Mouse (Mus musculus) cerebellum, adult 2 months (tissue): ENCODE measurements around the gene Cabp1. TPM values are rescaled to one million over a fixed set of nuclear protein-coding genes. Genes with fewer than 3 reads are reported as not detected.
A peak's percentile ranks its signal among the peaks of the same experiment; 100 is the strongest.

ENCODE experiments used
- DNase-seq, 2 experiments: peaks; one replicate each; pipeline ENCODE4 v3.0.0; 2021
- H3K27ac ChIP-seq: fragments of 200-500 bp; 2 replicates; pipeline ENCODE4 v1.5.1; 2012; ENCODE audit warnings: low read length, control low read depth, inconsistent platforms; ENCODE audit not compliant: insufficient read depth
- H3K27me3 ChIP-seq: fragments of 200-500 bp; 2 replicates; pipeline ENCODE4 v1.6.1; 2012; ENCODE audit warnings: inconsistent platforms, mild to moderate bottlenecking, low read length, moderate library complexity; ENCODE audit not compliant: control insufficient read depth, insufficient read depth
- H3K4me1 ChIP-seq: fragments of 200-500 bp; 2 replicates; pipeline ENCODE4 v1.6.1; 2011; ENCODE audit warnings: low read length; ENCODE audit not compliant: control insufficient read depth, insufficient read depth
- H3K4me3 ChIP-seq: fragments of 200-500 bp; replicated peaks from 2 replicates; pipeline ENCODE3; 2011; ENCODE audit warnings: mild to moderate bottlenecking, low read depth, low read length, control low read depth; ENCODE audit not compliant: insufficient read depth
- CTCF ChIP-seq: fragments of 200-500 bp; IDR thresholded peaks from 2 replicates; pipeline ENCODE4 v1.5.1; 2011; ENCODE audit warnings: low read depth, mild to moderate bottlenecking, control low read depth, low read length, moderate library complexity, borderline replicate concordance; ENCODE audit not compliant: insufficient read depth
- POLR2A ChIP-seq: fragments of 200-500 bp; IDR thresholded peaks from 2 replicates; pipeline ENCODE4 v1.6.1; 2011; ENCODE audit warnings: low read length, control low read depth, borderline replicate concordance; ENCODE audit not compliant: insufficient read depth
- WGBS: fragments of 180-500 bp; shearing (Covaris S2); methylation state at CpG from one replicate; pipeline ENCODE4 v1.1.7; 2018; 5-methylcytosine and 5-hydroxymethylcytosine counted together
- polyA plus RNA-seq: library from polyadenylated mRNA; depleted of rRNA; stranded (reverse); fragments of >200 nt; gene quantifications from 2 replicates; pipeline ENCODE4 v1.2.3, GENCODE M21; 2012

The Cabp1 gene
- polyA plus RNA-seq, 1 experiment, result 294 TPM

DNA sequence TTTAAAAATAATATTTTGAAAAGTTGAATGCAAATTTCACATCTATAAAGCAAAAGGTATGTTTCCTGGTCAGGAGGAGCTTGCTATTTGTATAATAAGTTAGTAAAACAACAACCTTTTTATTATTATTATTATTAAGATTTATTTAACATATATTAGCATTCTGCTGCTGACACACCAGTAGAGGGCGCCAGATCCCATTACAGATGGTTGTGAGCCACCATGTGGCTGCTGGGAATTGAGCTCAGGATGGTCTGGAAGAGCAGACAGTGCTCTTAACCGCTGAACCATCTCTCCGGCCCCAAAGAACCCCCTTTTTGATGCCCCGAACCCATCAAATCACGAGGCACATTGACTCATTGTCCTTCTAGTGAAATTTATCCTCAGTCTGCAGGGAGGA lies 13.1 kb upstream of the Cabp1 start:
- peak in 1 of 2 experiments; percentile 28 for DNase-seq
- WGBS, result 71% methylated on average over 5 of the region's 5 CpGs
- Histone ChIP-seq H3K27ac (no peak overlapping the region), H3K4me3 (no peak overlapping the region), H3K4me1 (peaks cover 28% of the 10 kb centered on the region; the same call in 1 of the 2 replicates), H3K27me3 (no peaks in the 10 kb centered on the region)
- TF ChIP-seq POLR2A, result no peak
- TF ChIP-seq CTCF, result peak; percentile 36; the same call in 1 of the 2 replicates

- H3K4me1 ChIP-seq, result peaks cover 24% of the 10 kb centered on the region; the same call in 1 of the 2 replicates
- H3K27ac ChIP-seq, result peak overlapping the region; percentile 72
- H3K27me3 ChIP-seq, result no peaks in the 10 kb centered on the region
- WGBS, result 2% methylated on average over 31 of the region's 31 CpGs
- peak overlapping the region; percentile 41 for H3K4me3 ChIP-seq
- peak; percentile 83 to 87 for DNase-seq
- TF ChIP-seq POLR2A (peak; percentile 89), CTCF (no peak)
Observed at GRCm38 (mm10) chr5:115204562-115205311, 10.6 kb upstream of the Cabp1 start.

GRCm38 (mm10) chr5:115203735-115204561 lies 9.8 kb upstream of the Cabp1 start:
- Histone ChIP-seq H3K4me3 (peak overlapping the region; percentile 41), H3K4me1 (peaks cover 24% of the 10 kb centered on the region; the same call in 1 of the 2 replicates), H3K27ac (peak overlapping the region; percentile 95), H3K27me3 (no peaks in the 10 kb centered on the region)
- DNase-seq, result peak; percentile 63 to 72
- TF ChIP-seq CTCF (no peak), POLR2A (no peak; the same call in 1 of the 2 replicates)
- WGBS, result 8% methylated on average over 23 of the region's 23 CpGs

- 3% methylated on average over 12 of the region's 12 CpGs for WGBS
- H3K27me3 ChIP-seq, result no peaks in the 10 kb centered on the region
- DNase-seq, result peak; percentile 71 to 75
- H3K27ac ChIP-seq, result peak overlapping the region; percentile 75
- H3K4me1 ChIP-seq, result peaks cover 15% of the 10 kb centered on the region
- peak overlapping the region; percentile 74 for H3K4me3 ChIP-seq
- TF ChIP-seq CTCF (no peak), POLR2A (0 out of 2 replicates have a peak, but pooled peaks have one; percentile 14)
Observed at GRCm38 (mm10) chr5:115194626-115195221, 543 bp upstream of the Cabp1 start.

DNA sequence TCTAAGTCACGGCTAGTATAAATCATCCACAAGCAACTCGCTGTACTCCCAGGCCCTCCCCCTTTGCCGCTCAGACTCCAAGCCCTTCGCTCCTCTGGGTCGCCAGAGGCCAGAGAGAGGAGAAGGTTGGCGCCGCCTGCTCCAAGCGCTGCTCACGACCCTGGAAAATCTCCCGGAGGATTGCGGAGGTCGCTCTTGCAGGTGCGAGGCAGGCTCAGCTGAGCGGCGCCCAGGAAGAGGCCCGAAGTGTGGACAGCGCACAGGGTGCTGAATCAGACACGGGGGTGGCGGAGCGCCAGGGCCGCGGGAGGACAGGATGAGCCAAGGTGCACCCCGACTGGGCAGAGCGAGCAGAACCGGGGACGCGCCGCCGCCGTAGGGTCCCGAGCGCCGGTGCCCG lies 955 bp downstream of the Cabp1 start:
- TF ChIP-seq CTCF (no peak), POLR2A (peak; percentile 23; the same call in 1 of the 2 replicates)
- Histone ChIP-seq H3K27me3 (no peaks in the 10 kb centered on the region), H3K27ac (peak overlapping the region; percentile 83), H3K4me3 (peak overlapping the region; percentile 74), H3K4me1 (peaks cover 15% of the 10 kb centered on the region)
- under 1% methylated on average over 34 of the region's 34 CpGs for WGBS
- peak; percentile 77 to 82 for DNase-seq

DNA sequence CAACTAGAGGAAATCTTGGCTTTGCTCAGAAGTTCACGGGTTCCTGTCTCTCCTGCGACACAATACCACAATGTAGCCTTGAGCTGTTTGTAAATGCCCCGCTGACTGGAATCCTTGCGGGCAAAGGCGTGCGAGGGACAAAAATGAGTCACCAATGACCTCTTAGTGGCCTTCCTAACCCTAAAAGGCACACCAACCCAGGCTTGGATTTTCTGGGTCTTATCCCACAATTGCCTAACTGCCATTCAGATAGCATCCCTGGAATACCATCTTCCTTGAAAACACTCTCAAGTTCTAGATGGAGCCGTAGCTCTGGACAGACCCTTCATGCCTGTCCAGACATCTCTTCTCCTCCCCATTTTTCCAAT lies 1.4 kb downstream of the Cabp1 start:
- Histone ChIP-seq H3K27ac (peak overlapping the region; percentile 83), H3K4me3 (peak overlapping the region; percentile 74), H3K4me1 (peaks cover 15% of the 10 kb centered on the region), H3K27me3 (no peaks in the 10 kb centered on the region)
- DNase-seq, result no peak
- no peak for TF ChIP-seq CTCF
- no peak for TF ChIP-seq POLR2A
- 30% methylated on average over 7 of the region's 7 CpGs for WGBS
